Mouse (Mus musculus): ENCODE results near the gene Serpina3k. TPM values are rescaled to one million over a fixed set of nuclear protein-coding genes. Genes with fewer than 3 reads are reported as not detected.
"Not testable (repeated sequence)": the region's sequence is repeated elsewhere in the genome, so short reads cannot be mapped to it uniquely, and the experiment has no call there.

Gene Serpina3k
- not detected in 2 replicates for polyA plus RNA-seq (2015; fragmentation: Nextera tagmentation; extraction: Ambion mirVana)

DNA sequence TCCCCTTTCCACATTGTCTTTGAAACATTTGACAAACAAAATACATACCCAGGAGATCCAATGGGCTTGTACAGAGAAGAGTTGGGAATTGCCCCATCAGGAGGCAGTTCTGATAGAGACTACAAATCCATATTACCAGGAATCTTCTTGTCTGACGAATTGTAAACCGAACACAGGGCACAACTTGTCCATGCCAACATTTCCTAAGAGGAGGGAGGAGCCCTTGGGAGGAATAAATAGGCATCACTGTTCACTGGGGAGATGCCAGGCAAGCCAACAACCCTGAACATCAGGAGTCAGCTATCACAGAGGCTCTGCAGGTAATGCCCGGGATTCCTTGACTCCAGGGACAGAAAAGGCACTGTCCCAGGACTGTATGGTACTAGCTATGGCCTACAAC lies at the start of gene Serpina3k, which contains the start of gene Serpina3m:
TSS of gene Serpina3k (plus strand) at position 261 of the 400 bp plus-strand sequence.
TSS of gene Serpina3m (plus strand) at position 261 of the 400 bp plus-strand sequence.
- H3K27ac ChIP-seq; H3K36me3 ChIP-seq; H3K9ac ChIP-seq; H3K4me3 ChIP-seq (replicated peaks); H3K4me1 ChIP-seq; H3K9me3 ChIP-seq; H3K4me2 ChIP-seq; H3K27me3 ChIP-seq (replicated peaks); ATAC-seq (ENCODE audit: insufficient read depth, low FRiP score, low read depth): not testable (repeated sequence)
- 78% methylated on average over 3 of the region's 3 CpGs for WGBS

DNA sequence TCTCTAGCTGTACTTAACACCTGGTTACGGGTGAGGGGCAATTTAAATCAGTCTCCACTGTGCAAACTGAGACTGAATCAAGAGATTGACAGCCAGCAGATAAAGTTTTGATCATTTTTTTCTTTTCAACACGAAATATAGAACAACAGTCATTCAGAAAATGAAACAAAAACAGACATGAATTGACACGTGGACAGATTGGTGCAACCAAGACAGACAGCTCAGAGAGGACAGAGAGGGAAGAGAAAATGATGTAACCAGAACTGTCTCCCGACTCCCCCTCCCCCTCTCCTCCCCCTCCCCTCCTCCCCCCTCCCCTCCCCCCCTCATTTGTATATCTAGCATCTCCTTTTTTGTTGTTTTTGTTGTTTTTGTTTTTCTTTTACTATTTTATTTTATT lies 48.4 kb upstream of the Serpina3k start:
- H3K9ac ChIP-seq = no peak overlapping the region

GRCm38 (mm10) chr12:104293963-104294362 lies 44.3 kb upstream of the Serpina3k start:
- H3K4me2 ChIP-seq = no peak overlapping the region
- H3K4me1 ChIP-seq = no peaks in the 10 kb centered on the region
- H3K36me3 ChIP-seq = no peaks in the 10 kb centered on the region
- H3K27me3 ChIP-seq (replicated peaks) = no peaks in the 10 kb centered on the region
- H3K4me3 ChIP-seq (replicated peaks) = no peak overlapping the region
- no peaks in the 10 kb centered on the region for H3K9me3 ChIP-seq
- no peak for ATAC-seq (ENCODE audit: insufficient read depth, low FRiP score, low read depth)
- no peak overlapping the region for H3K9ac ChIP-seq
- H3K27ac ChIP-seq = no peak overlapping the region
- WGBS = 81% methylated on average over 2 of the region's 2 CpGs

More for the DNA sequence above, 48.4 kb upstream of the Serpina3k start:
- Histone ChIP-seq H3K4me1 (no peaks in the 10 kb centered on the region), H3K27me3 (replicated peaks) (no peaks in the 10 kb centered on the region), H3K36me3 (no peaks in the 10 kb centered on the region), H3K4me2 (no peak overlapping the region), H3K27ac (no peak overlapping the region), H3K4me3 (replicated peaks) (no peak overlapping the region), H3K9me3 (no peaks in the 10 kb centered on the region)
- ATAC-seq (ENCODE audit: insufficient read depth, low FRiP score, low read depth) = no peak
- 29% methylated on average over 4 of the region's 4 CpGs for WGBS

- H3K27ac ChIP-seq = no peak overlapping the region
- no peak overlapping the region for H3K9ac ChIP-seq
- no peak overlapping the region for H3K4me2 ChIP-seq
- 92% methylated on average over 2 of the region's 2 CpGs for WGBS
- no peaks in the 10 kb centered on the region for H3K9me3 ChIP-seq
- no peaks in the 10 kb centered on the region for H3K36me3 ChIP-seq
- no peak overlapping the region for H3K4me3 ChIP-seq (replicated peaks)
- H3K27me3 ChIP-seq (replicated peaks) = no peaks in the 10 kb centered on the region
- no peaks in the 10 kb centered on the region for H3K4me1 ChIP-seq
- no peak for ATAC-seq (ENCODE audit: insufficient read depth, low FRiP score, low read depth)
These were observed 40.2 kb upstream of the Serpina3k start for GRCm38 (mm10) chr12:104298049-104298448.

DNA sequence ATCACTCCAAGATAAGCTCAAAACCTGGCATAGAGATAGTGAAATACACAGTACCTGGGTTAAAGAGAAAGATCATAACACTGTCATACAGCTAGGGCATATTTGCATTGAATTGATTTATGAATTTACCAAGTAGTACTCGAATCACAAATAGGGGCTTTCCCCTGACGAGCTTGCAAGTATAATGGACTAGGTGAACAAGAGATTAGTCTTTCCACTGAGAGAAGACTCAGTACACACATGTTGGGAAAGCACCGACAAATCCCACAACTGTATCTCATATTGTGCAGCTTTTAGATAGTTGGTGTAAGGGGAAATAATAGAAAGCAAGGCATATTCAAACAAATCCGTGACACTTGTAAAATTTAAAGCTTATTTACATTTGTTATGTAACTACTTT lies 32.3 kb upstream of the Serpina3k start:
- Histone ChIP-seq H3K27ac (no peak overlapping the region), H3K27me3 (replicated peaks) (no peaks in the 10 kb centered on the region), H3K4me1 (no peaks in the 10 kb centered on the region), H3K4me3 (replicated peaks) (no peak overlapping the region), H3K9me3 (no peaks in the 10 kb centered on the region), H3K9ac (no peak overlapping the region), H3K36me3 (no peaks in the 10 kb centered on the region), H3K4me2 (no peak overlapping the region)
- 62% methylated on average over 4 of the region's 4 CpGs for WGBS
- no peak for ATAC-seq (ENCODE audit: insufficient read depth, low FRiP score, low read depth)

- WGBS = 69% methylated on average over 1 of the region's 1 CpGs
- H3K9me3 ChIP-seq = no peaks in the 10 kb centered on the region
- H3K9ac ChIP-seq = no peak within 1 kb of the TSS
- H3K4me2 ChIP-seq = no peak within 1 kb of the TSS
- no peaks in the 10 kb centered on the region for H3K36me3 ChIP-seq
- H3K27me3 ChIP-seq (replicated peaks) = no peaks in the 10 kb centered on the region
- ATAC-seq (ENCODE audit: insufficient read depth, low FRiP score, low read depth) = no peak
- no peaks in the 10 kb centered on the region for H3K4me1 ChIP-seq
- H3K27ac ChIP-seq = no peak within 1 kb of the TSS
- no peak within 1 kb of the TSS for H3K4me3 ChIP-seq (replicated peaks)
These were observed 24.0 kb upstream of the Serpina3k start, which contains the start of gene Serpina3j for GRCm38 (mm10) chr12:104314253-104314652. Gene Serpina3j, plus strand, starts transcription at chr12:104314553.

DNA sequence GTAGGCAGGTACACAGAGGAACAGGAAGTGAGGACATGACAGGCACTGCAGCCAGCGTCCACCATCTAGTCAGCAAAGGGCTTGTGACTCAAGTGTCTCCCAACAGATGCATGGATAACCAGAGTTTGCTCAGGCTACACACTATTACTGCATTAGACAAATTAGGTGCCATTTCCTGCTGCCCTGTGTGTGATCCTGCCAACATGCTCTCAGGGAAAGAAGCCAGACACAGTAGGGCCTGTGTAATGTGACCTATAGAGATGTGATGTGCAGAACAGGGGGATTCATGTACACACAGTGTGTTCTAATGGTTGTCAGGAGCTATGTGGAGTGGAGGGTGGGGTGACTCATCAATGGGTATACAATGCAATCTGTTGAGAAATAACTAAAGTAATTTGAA lies 15.8 kb upstream of the Serpina3k start:
- Histone ChIP-seq H3K4me1 (no peaks in the 10 kb centered on the region), H3K27ac (no peak overlapping the region), H3K4me3 (replicated peaks) (no peak overlapping the region), H3K27me3 (replicated peaks) (no peaks in the 10 kb centered on the region), H3K4me2 (no peak overlapping the region), H3K9ac (no peak overlapping the region), H3K9me3 (no peaks in the 10 kb centered on the region), H3K36me3 (no peaks in the 10 kb centered on the region)
- WGBS = 63% methylated on average over 1 of the region's 1 CpGs
- no peak for ATAC-seq (ENCODE audit: insufficient read depth, low FRiP score, low read depth)

GRCm38 (mm10) chr12:104331701-104332100 lies 6.6 kb upstream of the Serpina3k start:
- H3K36me3 ChIP-seq = no peaks in the 10 kb centered on the region
- no peaks in the 10 kb centered on the region for H3K4me1 ChIP-seq
- H3K27ac ChIP-seq = no peak overlapping the region
- H3K27me3 ChIP-seq (replicated peaks) = no peaks in the 10 kb centered on the region
- 55% methylated on average over 1 of the region's 1 CpGs for WGBS
- no peak overlapping the region for H3K9ac ChIP-seq
- H3K4me3 ChIP-seq (replicated peaks) = no peak overlapping the region
- ATAC-seq (ENCODE audit: insufficient read depth, low FRiP score, low read depth) = no peak
- no peak overlapping the region for H3K4me2 ChIP-seq
- H3K9me3 ChIP-seq = no peaks in the 10 kb centered on the region

GRCm38 (mm10) chr12:104336873-104337272 lies 1.4 kb upstream of the Serpina3k start:
- not testable (repeated sequence) for H3K27ac ChIP-seq; H3K9me3 ChIP-seq; H3K4me2 ChIP-seq; ATAC-seq (ENCODE audit: insufficient read depth, low FRiP score, low read depth); H3K4me1 ChIP-seq; H3K36me3 ChIP-seq; H3K4me3 ChIP-seq (replicated peaks); H3K9ac ChIP-seq; H3K27me3 ChIP-seq (replicated peaks)

DNA sequence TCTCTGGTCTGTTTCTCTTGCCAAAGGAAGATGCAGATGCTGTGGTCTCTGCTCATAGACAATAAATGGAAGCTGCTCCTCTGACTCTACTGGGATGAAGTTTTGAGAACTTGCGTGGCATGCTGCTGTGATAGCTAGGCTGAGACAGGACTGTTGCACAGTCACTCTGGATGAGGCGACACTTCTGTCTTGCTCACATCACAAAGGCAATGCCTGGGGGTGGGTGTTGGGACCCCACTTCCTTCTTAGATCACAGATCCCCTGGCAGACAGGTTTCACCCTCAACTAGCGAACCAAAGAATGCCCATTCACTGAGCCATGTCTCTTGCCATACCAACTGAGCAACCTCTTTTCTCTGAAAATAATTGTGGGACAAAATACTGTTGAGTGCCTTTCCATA lies 419 bp downstream of the Serpina3k start:
- Histone ChIP-seq H3K4me3 (replicated peaks) (no peak overlapping the region), H3K27ac (no peak overlapping the region), H3K4me1 (no peaks in the 10 kb centered on the region), H3K27me3 (replicated peaks) (no peaks in the 10 kb centered on the region), H3K36me3 (no peaks in the 10 kb centered on the region), H3K4me2 (no peak overlapping the region), H3K9me3 (no peaks in the 10 kb centered on the region), H3K9ac (no peak overlapping the region)
- no peak for ATAC-seq (ENCODE audit: insufficient read depth, low FRiP score, low read depth)
- WGBS = 87% methylated on average over 3 of the region's 3 CpGs

DNA sequence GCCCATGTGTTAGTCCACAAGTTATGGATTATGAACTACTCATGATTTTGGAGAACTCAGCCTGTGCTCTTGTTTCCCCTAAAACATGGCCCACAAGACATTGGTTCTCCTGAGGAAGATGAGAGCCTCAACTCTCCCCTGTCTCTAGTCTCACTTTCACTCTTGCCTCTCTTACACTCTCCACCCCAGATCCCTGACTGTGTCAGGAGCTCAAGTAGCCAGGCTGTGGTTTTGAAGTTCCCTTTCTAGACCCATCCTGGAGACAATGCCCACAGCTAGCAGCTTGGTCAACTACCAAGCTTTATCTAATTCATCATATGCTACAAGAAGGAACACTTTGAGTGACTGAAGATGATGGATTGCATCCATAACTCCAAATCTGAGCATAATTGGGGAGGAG lies 4.2 kb downstream of the Serpina3k start:
- not testable (repeated sequence) for H3K4me2 ChIP-seq; H3K36me3 ChIP-seq; H3K27me3 ChIP-seq (replicated peaks); ATAC-seq (ENCODE audit: insufficient read depth, low FRiP score, low read depth); H3K4me1 ChIP-seq; H3K27ac ChIP-seq; H3K9me3 ChIP-seq; H3K9ac ChIP-seq; H3K4me3 ChIP-seq (replicated peaks)

- ATAC-seq (ENCODE audit: insufficient read depth, low FRiP score, low read depth) = no peak
- WGBS = 86% methylated on average over 2 of the region's 2 CpGs
- H3K36me3 ChIP-seq = no peaks in the 10 kb centered on the region
These were observed 6.9 kb downstream of the Serpina3k start for GRCm38 (mm10) chr12:104345181-104345580.

DNA sequence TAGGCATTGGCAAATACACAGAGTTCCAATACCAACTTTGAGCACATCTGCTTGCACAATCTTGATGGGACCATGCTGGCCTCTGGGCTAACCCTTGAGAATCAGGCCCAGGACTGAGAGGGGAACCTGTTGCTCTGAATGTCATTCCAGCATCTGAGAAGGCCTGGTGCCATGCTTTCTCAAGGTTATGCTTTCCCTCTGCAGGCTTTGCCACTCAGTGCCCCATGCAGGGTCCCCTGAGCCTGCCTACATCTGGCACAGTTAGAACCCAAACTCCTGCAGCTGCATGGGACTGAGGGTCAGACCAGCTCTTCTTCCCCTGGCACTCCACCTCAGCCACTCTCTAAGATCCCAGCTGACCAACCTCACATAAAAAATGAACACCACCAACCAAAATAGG lies 7.4 kb downstream of the Serpina3k start:
- H3K27ac ChIP-seq = no peak overlapping the region
- H3K9ac ChIP-seq = no peak overlapping the region
- H3K36me3 ChIP-seq = no peaks in the 10 kb centered on the region
- H3K27me3 ChIP-seq (replicated peaks) = no peaks in the 10 kb centered on the region
- no peak overlapping the region for H3K4me3 ChIP-seq (replicated peaks)
- H3K9me3 ChIP-seq = no peaks in the 10 kb centered on the region
- no peak overlapping the region for H3K4me2 ChIP-seq
- H3K4me1 ChIP-seq = no peaks in the 10 kb centered on the region
- ATAC-seq (ENCODE audit: insufficient read depth, low FRiP score, low read depth) = no peak

More at GRCm38 (mm10) chr12:104345181-104345580, 6.9 kb downstream of the Serpina3k start:
- Histone ChIP-seq H3K4me2 (no peak overlapping the region), H3K4me3 (replicated peaks) (no peak overlapping the region), H3K9ac (no peak overlapping the region), H3K27me3 (replicated peaks) (no peaks in the 10 kb centered on the region), H3K9me3 (no peaks in the 10 kb centered on the region), H3K27ac (no peak overlapping the region), H3K4me1 (no peaks in the 10 kb centered on the region)
